Mouse (Mus musculus) liver, embryonic 13.5 days (tissue): ENCODE data around the gene Dixdc1. TPM values are rescaled to one million over a fixed set of nuclear protein-coding genes. Genes with fewer than 3 reads are reported as not detected.
A peak's percentile ranks its signal among the peaks of the same experiment; 100 is the strongest.

Experiments used
- ATAC-seq: fragments of 200-750 bp; cut with Nextera tagmentation; 2 replicates; pipeline ENCODE4 v1.8.0; 2017; ENCODE audit warnings: low read depth, mild to moderate bottlenecking, moderate number of reproducible peaks, moderate library complexity
- DNase-seq: peaks from one replicate; pipeline ENCODE4 v3.0.0; 2022
- H3K27ac ChIP-seq: fragments of 300-500 bp; sonication (generic); 2 replicates; pipeline ENCODE4 v1.5.1; 2015; ENCODE audit warnings: moderate library complexity, mild to moderate bottlenecking, inconsistent platforms
- H3K27me3 ChIP-seq: fragments of 300-500 bp; sonication (generic); 2 replicates; pipeline ENCODE4 v1.6.1; 2015; ENCODE audit warnings: mild to moderate bottlenecking, inconsistent platforms
- H3K36me3 ChIP-seq: fragments of 300-500 bp; sonication (generic); 2 replicates; pipeline ENCODE4 v1.6.1; 2015; ENCODE audit warnings: mild to moderate bottlenecking, inconsistent platforms
- H3K4me1 ChIP-seq: fragments of 300-500 bp; sonication (generic); replicated peaks from 2 replicates; pipeline ENCODE4 v1.6.1; 2015; ENCODE audit warnings: inconsistent platforms
- H3K4me2 ChIP-seq: fragments of 300-500 bp; sonication (generic); 2 replicates; pipeline ENCODE4 v1.6.1; 2015; ENCODE audit warnings: inconsistent platforms, mild to moderate bottlenecking, moderate library complexity
- H3K4me3 ChIP-seq: fragments of 300-500 bp; sonication (generic); replicated peaks from 2 replicates; pipeline ENCODE4 v1.5.1; 2015; ENCODE audit warnings: mild to moderate bottlenecking, inconsistent platforms
- H3K9ac ChIP-seq: fragments of 300-500 bp; sonication (generic); 2 replicates; pipeline ENCODE4 v1.6.1; 2015; ENCODE audit warnings: mild to moderate bottlenecking, inconsistent platforms
- H3K9me3 ChIP-seq: fragments of 300-500 bp; sonication (generic); replicated peaks from 2 replicates; pipeline ENCODE4 v1.6.1; 2016; ENCODE audit warnings: inconsistent platforms
- WGBS: fragments of 180-500 bp; shearing (Covaris S2); methylation state at CpG from one replicate; pipeline ENCODE4 v1.1.7; 2015; ENCODE audit not compliant: insufficient replicate concordance; 5-methylcytosine and 5-hydroxymethylcytosine counted together
- polyA plus RNA-seq: library from polyadenylated mRNA; unstranded; fragments of >200 nt; fragmentation: Nextera tagmentation; extraction: Ambion mirVana; gene quantifications from 2 replicates; pipeline ENCODE4 v1.2.1, GENCODE M21; 2015

The Dixdc1 gene
- polyA plus RNA-seq, 1 experiment from 2014 or later, result 0.70 TPM

GRCm38 (mm10) chr9:50723406-50723805 is 15.9 kb downstream of the Dixdc1 start:
- Histone ChIP-seq H3K4me2 (no peak overlapping the region), H3K9me3 (no peaks in the 10 kb centered on the region), H3K4me3 (no peak overlapping the region), H3K27ac (no peak overlapping the region), H3K27me3 (peaks cover 40% of the 10 kb centered on the region), H3K4me1 (0 out of 2 replicates have a peak, but pooled peaks cover 2% of the 10 kb centered on the region), H3K36me3 (no peaks in the 10 kb centered on the region), H3K9ac (no peak overlapping the region)
- ATAC-seq (no peak), DNase-seq (no peak)
- 65% methylated on average over 7 of the region's 7 CpGs for WGBS

GRCm38 (mm10) chr9:50722451-50722911 is 16.8 kb downstream of the Dixdc1 start:
- DNase-seq (no peak), ATAC-seq (no peak)
- Histone ChIP-seq H3K4me2 (no peak overlapping the region), H3K9me3 (no peaks in the 10 kb centered on the region), H3K27ac (no peak overlapping the region), H3K27me3 (peaks cover 31% of the 10 kb centered on the region), H3K4me3 (no peak overlapping the region), H3K9ac (no peak overlapping the region), H3K36me3 (no peaks in the 10 kb centered on the region), H3K4me1 (0 out of 2 replicates have a peak, but pooled peaks cover under 1% of the 10 kb centered on the region)
- 40% methylated on average over 8 of the region's 8 CpGs for WGBS

- Histone ChIP-seq H3K9me3 (no peaks in the 10 kb centered on the region), H3K27me3 (peaks cover 20% of the 10 kb centered on the region), H3K27ac (no peak overlapping the region), H3K36me3 (no peaks in the 10 kb centered on the region), H3K9ac (no peak overlapping the region), H3K4me1 (no peaks in the 10 kb centered on the region), H3K4me3 (no peak overlapping the region), H3K4me2 (no peak overlapping the region)
- no peak for DNase-seq
- 40% methylated on average over 12 of the region's 12 CpGs for WGBS
- no peak for ATAC-seq
These were observed 18.3 kb downstream of the Dixdc1 start for GRCm38 (mm10) chr9:50721061-50721460.

- H3K4me3 ChIP-seq, result no peak overlapping the region
- H3K9me3 ChIP-seq, result no peaks in the 10 kb centered on the region
- ATAC-seq (no peak), DNase-seq (no peak)
- WGBS, result 52% methylated on average over 4 of the region's 4 CpGs
- H3K4me2 ChIP-seq, result no peak overlapping the region
- no peak overlapping the region for H3K27ac ChIP-seq
- no peak overlapping the region for H3K9ac ChIP-seq
- H3K27me3 ChIP-seq, result peaks cover 8% of the 10 kb centered on the region; the same call in 1 of the 2 replicates
- H3K4me1 ChIP-seq, result no peaks in the 10 kb centered on the region
- no peaks in the 10 kb centered on the region for H3K36me3 ChIP-seq
These were observed 20.4 kb downstream of the Dixdc1 start for GRCm38 (mm10) chr9:50718878-50719277.

GRCm38 (mm10) chr9:50714188-50714587 is 25.1 kb downstream of the Dixdc1 start:
- H3K27ac ChIP-seq, result no peak overlapping the region
- 50% methylated on average over 4 of the region's 4 CpGs for WGBS

GRCm38 (mm10) chr9:50711337-50711736 is 28.0 kb downstream of the Dixdc1 start:
- Histone ChIP-seq H3K4me3 (no peak overlapping the region), H3K4me2 (no peak overlapping the region), H3K9ac (no peak overlapping the region), H3K27me3 (peaks cover 2% of the 10 kb centered on the region; the same call in 1 of the 2 replicates), H3K36me3 (no peaks in the 10 kb centered on the region), H3K4me1 (no peaks in the 10 kb centered on the region), H3K9me3 (no peaks in the 10 kb centered on the region), H3K27ac (no peak overlapping the region)
- no peak for ATAC-seq
- WGBS, result 49% methylated on average over 4 of the region's 4 CpGs
- no peak for DNase-seq

More at GRCm38 (mm10) chr9:50714188-50714587, 25.1 kb downstream of the Dixdc1 start:
- H3K27me3 ChIP-seq, result peaks cover 3% of the 10 kb centered on the region; the same call in 1 of the 2 replicates
- H3K9me3 ChIP-seq, result no peaks in the 10 kb centered on the region
- no peak overlapping the region for H3K4me2 ChIP-seq
- no peak for DNase-seq
- no peaks in the 10 kb centered on the region for H3K36me3 ChIP-seq
- no peaks in the 10 kb centered on the region for H3K4me1 ChIP-seq
- H3K4me3 ChIP-seq, result no peak overlapping the region
- ATAC-seq, result no peak
- no peak overlapping the region for H3K9ac ChIP-seq

GRCm38 (mm10) chr9:50709108-50709507 is 30.2 kb downstream of the Dixdc1 start:
- Histone ChIP-seq H3K9ac (no peak overlapping the region), H3K27me3 (no peaks in the 10 kb centered on the region), H3K4me3 (no peak overlapping the region), H3K4me1 (no peaks in the 10 kb centered on the region), H3K9me3 (no peaks in the 10 kb centered on the region), H3K4me2 (no peak overlapping the region), H3K36me3 (no peaks in the 10 kb centered on the region), H3K27ac (no peak overlapping the region)
- DNase-seq, result no peak
- WGBS, result 22% methylated on average over 2 of the region's 2 CpGs
- ATAC-seq, result no peak

- ATAC-seq (no peak), DNase-seq (no peak)
- H3K27me3 ChIP-seq, result peaks cover 28% of the 10 kb centered on the region
- 45% methylated on average over 6 of the region's 6 CpGs for WGBS
- H3K4me3 ChIP-seq, result no peak overlapping the region
- peaks cover 4% of the 10 kb centered on the region for H3K4me1 ChIP-seq
- H3K27ac ChIP-seq, result no peak overlapping the region
- no peaks in the 10 kb centered on the region for H3K9me3 ChIP-seq
- H3K9ac ChIP-seq, result no peak overlapping the region
- H3K4me2 ChIP-seq, result no peak overlapping the region
- no peaks in the 10 kb centered on the region for H3K36me3 ChIP-seq
These were observed 34.4 kb downstream of the Dixdc1 start for GRCm38 (mm10) chr9:50704907-50705306.

GRCm38 (mm10) chr9:50700921-50701691 is 38.2 kb downstream of the Dixdc1 start:
- Histone ChIP-seq H3K9me3 (no peaks in the 10 kb centered on the region), H3K4me3 (no peak overlapping the region), H3K9ac (no peak overlapping the region), H3K36me3 (no peaks in the 10 kb centered on the region), H3K27me3 (peaks cover 66% of the 10 kb centered on the region), H3K4me1 (peaks cover 21% of the 10 kb centered on the region), H3K4me2 (no peak overlapping the region), H3K27ac (no peak overlapping the region)
- DNase-seq (no peak), ATAC-seq (0 out of 2 replicates have a peak, but pooled peaks have one; percentile 33)
- 41% methylated on average over 11 of the region's 11 CpGs for WGBS

- Histone ChIP-seq H3K27me3 (peaks cover 74% of the 10 kb centered on the region), H3K36me3 (no peaks in the 10 kb centered on the region), H3K27ac (no peak overlapping the region), H3K4me3 (peak overlapping the region; percentile 55), H3K9me3 (no peaks in the 10 kb centered on the region), H3K4me2 (peak overlapping the region; percentile 73), H3K9ac (no peak overlapping the region), H3K4me1 (peaks cover 21% of the 10 kb centered on the region)
- ATAC-seq (no peak), DNase-seq (no peak)
- WGBS, result 2% methylated on average over 64 of the region's 70 CpGs
These were observed 40.6 kb downstream of the Dixdc1 start for GRCm38 (mm10) chr9:50698418-50699409.

GRCm38 (mm10) chr9:50697706-50698041 is 41.6 kb downstream of the Dixdc1 start:
- no peak for ATAC-seq
- Histone ChIP-seq H3K27ac (no peak overlapping the region), H3K4me1 (peaks cover 25% of the 10 kb centered on the region), H3K9ac (no peak overlapping the region), H3K4me2 (peak overlapping the region; percentile 40), H3K4me3 (0 out of 2 replicates have a peak overlapping the region, but pooled peaks have one; percentile 2), H3K27me3 (peaks cover 76% of the 10 kb centered on the region), H3K9me3 (no peaks in the 10 kb centered on the region), H3K36me3 (no peaks in the 10 kb centered on the region)
- peak; percentile 37 for DNase-seq
- 2% methylated on average over 12 of the region's 12 CpGs for WGBS
